13 mouse cellular contexts compared by ENCODE assay signal in the genomic region with DNA sequence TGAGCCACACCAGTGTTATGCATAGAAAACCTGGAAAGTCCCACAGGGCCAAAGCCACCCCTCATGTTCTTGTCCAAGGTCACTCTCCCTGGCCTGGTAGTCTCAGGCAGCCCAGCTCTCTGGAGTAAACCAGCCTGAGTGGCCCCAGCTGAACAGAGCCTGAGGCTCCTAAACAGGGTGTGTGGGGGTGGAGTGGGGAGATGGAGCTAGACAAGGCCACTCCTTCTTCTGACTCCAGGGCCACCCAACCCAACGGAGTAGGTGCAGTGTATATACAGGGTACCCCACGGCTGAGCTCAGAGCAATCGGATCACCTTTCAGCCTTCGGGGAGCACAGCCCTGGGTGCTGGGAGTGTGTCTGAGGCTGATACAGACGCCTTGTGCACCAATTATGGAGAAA. TPM values are rescaled to one million over a fixed set of nuclear protein-coding genes. Genes with fewer than 3 reads are reported as not detected.
DNase-seq lines count a peak whose midpoint lies in the region.
"Had no signal": no experiment of that assay in that cellular context is flagged by ENCODE, and none has a peak within 500 bp of the region (broad histone marks: within the 10 kb centered on the region; RNA-seq: fewer than 3 reads in every experiment).

No protein-coding gene starts in this region.

- DNase-seq in kidney, adult 11 months: peak; percentile 84
- DNase-seq in kidney, adult 18-20 months: no peak
- peak; percentile 68 for DNase-seq in ZHBTc4 (ENCODE audit: low read depth, low spot score)
- peak; percentile 77 for DNase-seq in kidney, adult 9 months
- DNase-seq in kidney, postnatal 4 days: peak; percentile 26 to 53
- no peak for DNase-seq in left cerebral cortex, adult 11 months (ENCODE audit: low spot score)
- DNase-seq in layer of hippocampus, postnatal 25 days (ENCODE audit: extremely low spot score in 1 of 2, low spot score in 1 of 2): no peak
- DNase-seq in heart, adult 8-10 months (ENCODE audit: low spot score): no peak
- DNase-seq: gastrocnemius, postnatal 36 days; liver, postnatal 0 days; thymus, postnatal 25 days had no signal

RNA-seq across cellular contexts. Expression of gene Atp6v1b1, which starts 1.3 kb away (rescaled TPM):
- under 1 TPM in 1 of 2 experiments, not detected in 1; 0.30 TPM for total RNA-seq in layer of hippocampus, postnatal 25 days (2021)
- total RNA-seq in heart, adult 8-10 months (2022): under 1 TPM in 1 of 4 experiments, not detected in 3; 0.17 TPM
- total RNA-seq: gastrocnemius, postnatal 36 days; megakaryocyte-erythroid progenitor cell, adult 5-6 weeks had no signal

RNA-seq across cellular contexts. Expression of gene Ankrd53, which starts 18.3 kb away (rescaled TPM):
- not detected for total RNA-seq in layer of hippocampus, postnatal 25 days (2021)
- total RNA-seq in heart, adult 8-10 months (2022): under 1 TPM in 1 of 4 experiments, not detected in 3; 0.22 TPM
- total RNA-seq: gastrocnemius, postnatal 36 days; left cerebral cortex, adult 2 months; megakaryocyte-erythroid progenitor cell, adult 5-6 weeks had no signal

RNA-seq across cellular contexts. Expression of gene Tex261, which starts 31.5 kb away (rescaled TPM):
- 10 to 100 TPM; 50.3 to 59.0 TPM for total RNA-seq in layer of hippocampus, postnatal 25 days (2021)
- total RNA-seq in heart, adult 8-10 months (2022): 100 to 1,000 TPM in 2 of 4 experiments, 10 to 100 TPM in 2; 91.3 to 107 (median 97.8) TPM

RNA-seq across cellular contexts. Expression of gene Vax2, which starts 33.1 kb away (rescaled TPM):
- not detected for total RNA-seq in layer of hippocampus, postnatal 25 days (2021)
- total RNA-seq in heart, adult 8-10 months (2022): not detected
- total RNA-seq: gastrocnemius, postnatal 36 days; left cerebral cortex, adult 2 months; megakaryocyte-erythroid progenitor cell, adult 5-6 weeks had no signal

RNA-seq across cellular contexts. Expression of gene Nagk, which starts 50.7 kb away (rescaled TPM):
- total RNA-seq in layer of hippocampus, postnatal 25 days (2021): 10 to 100 TPM; 45.1 to 45.9 TPM
- total RNA-seq in heart, adult 8-10 months (2022): 10 to 100 TPM; 19.9 to 25.3 (median 22.7) TPM

Comparison
In these comparisons a context has a peak if more than half of its experiments do, and no peak if none do; other contexts are left out.
1. DNase-seq: peak in kidney, adult 11 months (single experiment), ZHBTc4 (single experiment), kidney, adult 9 months (single experiment) and kidney, postnatal 4 days (2 of 2); none in kidney, adult 18-20 months (single experiment), left cerebral cortex, adult 11 months (single experiment), layer of hippocampus, postnatal 25 days (0 of 2) and heart, adult 8-10 months (single experiment).